Mouse (Mus musculus) forebrain, embryonic 15.5 days (tissue): ENCODE results near the gene Susd3. TPM values are rescaled to one million over a fixed set of nuclear protein-coding genes. Genes with fewer than 3 reads are reported as not detected.

Experiments used
- ATAC-seq: fragments of 200-750 bp; cut with Nextera tagmentation; replicated peaks from 2 replicates; pipeline ENCODE4 v1.8.0; 2017; ENCODE audit warnings: mild to moderate bottlenecking, moderate TSS enrichment, moderate library complexity
- H3K27ac ChIP-seq: fragments of 300-500 bp; sonication (generic); replicated peaks from 2 replicates; pipeline ENCODE4 v1.5.1; 2015; ENCODE audit warnings: mild to moderate bottlenecking, inconsistent platforms
- H3K27me3 ChIP-seq: fragments of 300-500 bp; sonication (generic); 2 replicates; pipeline ENCODE4 v1.6.1; 2015; ENCODE audit warnings: inconsistent platforms
- H3K36me3 ChIP-seq: fragments of 300-500 bp; sonication (generic); 2 replicates; pipeline ENCODE4 v1.6.1; 2015; ENCODE audit warnings: mild to moderate bottlenecking, inconsistent platforms
- H3K4me1 ChIP-seq: fragments of 300-500 bp; sonication (generic); 2 replicates; pipeline ENCODE4 v1.6.1; 2015; ENCODE audit warnings: inconsistent platforms
- H3K4me2 ChIP-seq: fragments of 300-500 bp; sonication (generic); replicated peaks from 2 replicates; pipeline ENCODE4 v1.6.1; 2015; ENCODE audit warnings: mild to moderate bottlenecking, inconsistent platforms
- H3K4me3 ChIP-seq: fragments of 300-500 bp; sonication (generic); 2 replicates; pipeline ENCODE4 v1.5.1; 2015; ENCODE audit warnings: mild to moderate bottlenecking, inconsistent platforms
- H3K9ac ChIP-seq: fragments of 300-500 bp; sonication (generic); replicated peaks from 2 replicates; pipeline ENCODE4 v1.6.1; 2015; ENCODE audit warnings: mild to moderate bottlenecking, inconsistent platforms
- H3K9me3 ChIP-seq: fragments of 300-500 bp; sonication (generic); 2 replicates; pipeline ENCODE4 v1.6.1; 2016; ENCODE audit warnings: inconsistent platforms
- WGBS: fragments of 180-500 bp; shearing (Covaris S2); methylation state at CpG from one replicate; pipeline ENCODE4 v1.1.7; 2015; ENCODE audit warnings: mixed read lengths; 5-methylcytosine and 5-hydroxymethylcytosine counted together
- polyA plus RNA-seq: library from polyadenylated mRNA; unstranded; fragments of >200 nt; fragmentation: Nextera tagmentation; extraction: Ambion mirVana; gene quantifications from 2 replicates; pipeline ENCODE4 v1.2.1, GENCODE M21; 2015

Gene Susd3
- polyA plus RNA-seq, 1 experiment from 2014 or later, result 0.98 TPM

DNA sequence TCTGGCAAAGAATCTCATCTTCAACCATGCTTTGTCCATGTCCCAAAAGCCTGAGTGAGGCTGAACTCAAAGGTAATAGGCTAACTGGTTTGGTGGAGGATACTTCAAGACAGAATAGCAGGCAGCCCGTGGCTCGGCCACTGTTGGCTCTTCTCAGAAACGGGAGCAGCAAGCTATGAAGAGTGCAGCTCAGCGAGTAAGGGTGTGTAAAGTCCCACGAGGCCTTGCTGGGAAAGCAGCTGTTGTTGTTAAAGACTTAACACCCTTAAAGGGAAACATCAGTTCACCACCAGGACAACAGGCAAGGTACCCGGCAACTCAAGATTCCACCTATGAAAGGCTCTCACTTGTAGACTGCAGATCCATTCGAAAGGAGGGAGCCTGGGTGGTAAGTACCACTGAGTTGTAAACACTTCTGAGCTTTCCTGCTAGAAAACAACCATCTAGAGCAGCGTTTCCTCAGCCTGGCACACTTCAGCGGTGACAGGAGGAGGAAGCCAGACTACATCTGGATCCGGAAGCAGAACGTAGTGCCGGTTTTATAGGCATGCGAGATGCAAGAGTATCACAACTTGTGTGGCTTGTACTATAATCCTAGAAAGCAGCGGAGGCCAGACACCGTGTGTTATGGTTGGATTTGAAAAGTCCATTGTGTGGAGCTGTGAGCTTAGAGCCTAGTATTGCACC is 11.7 kb upstream of the Susd3 start:
- Histone ChIP-seq H3K4me2 (no peak overlapping the region), H3K9me3 (no peaks in the 10 kb centered on the region), H3K4me3 (no peak overlapping the region), H3K27ac (no peak overlapping the region), H3K36me3 (no peaks in the 10 kb centered on the region; the same call in 1 of the 2 replicates), H3K27me3 (no peaks in the 10 kb centered on the region), H3K9ac (no peak overlapping the region), H3K4me1 (no peaks in the 10 kb centered on the region)
- WGBS, result 85% methylated on average over 15 of the region's 15 CpGs
- ATAC-seq, result no peak

DNA sequence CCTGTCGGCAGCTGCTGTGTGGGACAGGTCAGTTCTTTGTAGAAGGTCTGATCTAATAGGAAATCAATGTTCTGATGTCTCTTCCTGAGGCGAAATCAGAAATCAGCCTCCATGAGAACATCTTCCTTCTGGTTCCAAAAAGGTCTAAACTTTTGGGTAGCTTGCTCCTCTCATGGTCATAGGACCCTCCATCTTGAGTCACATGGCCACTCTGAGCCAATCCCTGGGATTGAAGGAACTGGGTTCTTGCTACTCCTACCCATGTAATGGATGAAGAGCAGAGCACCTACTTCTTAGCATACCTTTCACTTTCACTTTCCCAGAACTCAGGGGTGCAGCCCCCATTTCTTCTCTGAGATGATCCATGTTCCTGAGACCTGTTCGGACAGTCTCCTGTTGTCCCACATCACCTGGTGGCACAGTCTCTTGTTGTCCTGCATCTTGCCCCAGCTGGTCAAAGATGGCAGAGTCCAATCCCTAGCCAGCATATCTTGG is 9.4 kb upstream of the Susd3 start:
- Histone ChIP-seq H3K27me3 (no peaks in the 10 kb centered on the region), H3K4me3 (no peak overlapping the region), H3K9ac (no peak overlapping the region), H3K27ac (no peak overlapping the region), H3K36me3 (no peaks in the 10 kb centered on the region), H3K9me3 (no peaks in the 10 kb centered on the region), H3K4me2 (no peak overlapping the region), H3K4me1 (no peaks in the 10 kb centered on the region)
- no peak for ATAC-seq
- 86% methylated on average over 3 of the region's 3 CpGs for WGBS

DNA sequence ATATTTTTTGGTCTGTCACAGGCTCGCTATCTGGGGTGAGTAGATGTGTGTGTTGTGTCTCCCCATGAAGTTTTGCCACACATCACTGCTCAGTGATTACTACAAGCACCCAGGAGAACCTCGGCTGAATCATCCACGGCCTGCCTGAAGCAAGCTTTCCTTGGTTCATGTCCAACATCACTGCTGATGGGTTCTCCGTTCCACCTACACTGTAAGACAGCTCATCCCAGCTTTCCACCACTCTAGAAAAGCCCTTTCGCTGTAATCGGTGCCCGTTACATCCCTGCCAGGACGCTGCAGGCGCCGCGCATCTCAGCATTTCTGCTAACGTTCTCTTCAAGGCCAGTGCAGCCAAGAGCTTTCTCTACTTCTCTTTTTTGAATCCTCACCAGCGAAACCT is 4.2 kb upstream of the Susd3 start:
- Histone ChIP-seq H3K9ac (no peak overlapping the region), H3K27me3 (peaks cover 11% of the 10 kb centered on the region), H3K27ac (no peak overlapping the region), H3K4me1 (peaks cover 5% of the 10 kb centered on the region), H3K36me3 (no peaks in the 10 kb centered on the region), H3K4me3 (no peak overlapping the region), H3K4me2 (no peak overlapping the region), H3K9me3 (no peaks in the 10 kb centered on the region)
- no peak for ATAC-seq
- 91% methylated on average over 13 of the region's 13 CpGs for WGBS

DNA sequence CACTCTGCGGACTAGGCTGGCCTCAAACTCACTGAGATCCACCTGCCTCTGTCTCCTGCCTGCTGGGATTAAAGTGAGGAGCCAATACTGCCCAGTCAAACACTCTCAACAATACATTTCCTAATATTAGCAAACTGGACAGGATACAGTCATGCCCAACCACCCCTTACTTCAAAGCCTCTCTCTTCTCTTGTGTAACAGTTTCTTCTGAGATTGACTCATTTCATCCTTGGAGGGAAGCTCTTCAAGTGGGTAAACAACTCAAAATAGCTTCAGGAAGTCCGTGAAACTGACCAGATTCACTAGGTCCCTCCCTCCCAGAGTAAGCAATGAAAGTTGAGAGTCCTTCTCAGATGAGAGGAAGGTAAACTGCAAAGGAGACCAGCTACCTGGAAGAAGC is 3.6 kb upstream of the Susd3 start:
- H3K4me2 ChIP-seq, result no peak overlapping the region
- WGBS, result 78% methylated on average over 2 of the region's 2 CpGs
- ATAC-seq, result no peak
- no peak overlapping the region for H3K4me3 ChIP-seq
- no peaks in the 10 kb centered on the region for H3K9me3 ChIP-seq
- no peak overlapping the region for H3K27ac ChIP-seq
- no peaks in the 10 kb centered on the region for H3K36me3 ChIP-seq
- H3K4me1 ChIP-seq, result peaks cover 8% of the 10 kb centered on the region
- H3K9ac ChIP-seq, result no peak overlapping the region
- H3K27me3 ChIP-seq, result peaks cover 17% of the 10 kb centered on the region

DNA sequence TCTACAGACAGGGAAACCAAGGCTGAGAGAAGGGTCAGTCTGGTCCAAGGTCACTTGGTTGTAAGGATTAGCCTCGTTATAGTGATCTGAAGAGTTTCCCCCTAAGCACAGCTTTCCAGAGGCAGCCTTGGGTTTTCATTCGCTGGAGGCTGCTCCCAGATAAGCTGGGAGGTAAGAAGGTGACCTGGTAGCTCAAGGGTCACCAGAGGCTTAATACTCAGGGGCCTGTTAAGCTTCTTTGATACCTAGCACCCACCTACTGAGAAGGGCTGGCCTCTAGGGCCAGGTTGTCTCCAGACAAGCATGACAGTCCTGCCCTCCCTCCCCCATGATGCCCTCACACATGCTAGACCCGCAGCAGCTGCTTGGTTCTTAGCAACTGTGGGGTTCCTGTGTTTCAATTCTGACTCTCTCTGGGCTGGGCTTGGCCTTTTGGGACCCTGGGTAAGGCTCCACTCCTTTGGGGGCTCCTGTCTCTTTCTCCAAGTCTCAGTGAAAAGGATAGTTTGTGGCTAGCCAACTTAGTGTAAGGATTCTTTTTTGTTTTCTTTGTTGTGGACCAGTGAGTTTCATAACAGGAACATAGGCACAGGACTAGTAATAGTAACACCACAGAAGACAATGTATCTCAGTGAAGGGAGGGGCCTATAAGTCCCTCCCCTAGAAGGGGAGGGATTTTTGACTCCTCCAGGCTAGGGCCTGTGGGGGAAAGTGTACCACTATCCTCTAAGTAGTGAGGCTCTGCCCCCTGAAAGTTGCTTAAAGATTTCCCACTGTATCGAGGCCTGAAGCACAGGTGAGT is 2.4 kb upstream of the Susd3 start:
- Histone ChIP-seq H3K36me3 (no peaks in the 10 kb centered on the region), H3K27ac (no peak overlapping the region), H3K4me1 (peaks cover 8% of the 10 kb centered on the region), H3K9ac (no peak overlapping the region), H3K4me2 (no peak overlapping the region), H3K27me3 (peaks cover 26% of the 10 kb centered on the region), H3K9me3 (no peaks in the 10 kb centered on the region), H3K4me3 (no peak overlapping the region)
- no peak for ATAC-seq
- WGBS, result 26% methylated on average over 4 of the region's 4 CpGs

DNA sequence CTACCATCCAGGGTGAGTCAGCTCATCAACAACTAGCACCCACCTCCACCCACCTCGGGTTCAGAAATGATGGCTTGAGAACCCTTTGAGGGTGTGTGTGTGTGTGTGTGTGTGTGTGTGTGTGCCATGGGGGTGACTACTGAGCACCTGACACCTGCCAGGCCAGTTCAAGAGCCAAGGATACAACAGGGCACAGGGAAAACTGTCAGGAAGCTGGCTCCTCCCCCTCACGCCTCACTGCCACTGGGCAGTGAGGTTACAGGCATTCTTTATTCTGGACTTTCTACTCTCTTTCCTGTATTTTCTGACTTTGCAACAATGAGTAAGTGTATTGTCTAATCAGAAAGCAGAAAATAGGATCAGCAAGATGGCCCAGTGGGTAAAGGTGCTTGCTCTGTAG is 1.1 kb upstream of the Susd3 start:
- ATAC-seq, result no peak
- Histone ChIP-seq H3K4me2 (no peak overlapping the region), H3K9ac (no peak overlapping the region), H3K36me3 (no peaks in the 10 kb centered on the region), H3K4me1 (peaks cover 8% of the 10 kb centered on the region), H3K4me3 (no peak overlapping the region), H3K27me3 (peaks cover 26% of the 10 kb centered on the region), H3K27ac (no peak overlapping the region), H3K9me3 (no peaks in the 10 kb centered on the region)
- 62% methylated on average over 2 of the region's 2 CpGs for WGBS

DNA sequence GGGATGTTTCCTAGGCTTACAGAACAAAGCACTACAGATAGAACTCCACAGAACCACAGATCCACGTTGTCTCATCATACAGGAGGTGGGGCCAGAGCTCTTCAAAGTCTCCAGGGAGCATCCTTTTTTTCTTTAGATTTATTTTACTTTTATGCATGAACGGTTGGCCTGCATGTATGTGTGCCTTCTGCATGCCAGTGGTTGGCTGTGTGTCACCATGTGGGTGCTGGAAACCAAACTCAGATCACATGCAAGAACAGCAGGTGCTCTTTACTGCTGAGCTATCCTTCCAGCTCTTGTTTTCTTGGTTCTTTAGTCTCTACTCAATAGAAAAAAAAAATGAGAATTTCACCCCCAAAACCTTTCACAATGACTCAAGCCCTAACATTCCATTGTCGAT is 417 bp upstream of the Susd3 start:
- no peak for ATAC-seq
- Histone ChIP-seq H3K27me3 (peaks cover 26% of the 10 kb centered on the region), H3K4me2 (no peak overlapping the region), H3K4me3 (no peak overlapping the region), H3K27ac (no peak overlapping the region), H3K36me3 (no peaks in the 10 kb centered on the region), H3K9me3 (no peaks in the 10 kb centered on the region), H3K9ac (no peak overlapping the region), H3K4me1 (peaks cover 8% of the 10 kb centered on the region)
- WGBS, result 68% methylated on average over 3 of the region's 3 CpGs

DNA sequence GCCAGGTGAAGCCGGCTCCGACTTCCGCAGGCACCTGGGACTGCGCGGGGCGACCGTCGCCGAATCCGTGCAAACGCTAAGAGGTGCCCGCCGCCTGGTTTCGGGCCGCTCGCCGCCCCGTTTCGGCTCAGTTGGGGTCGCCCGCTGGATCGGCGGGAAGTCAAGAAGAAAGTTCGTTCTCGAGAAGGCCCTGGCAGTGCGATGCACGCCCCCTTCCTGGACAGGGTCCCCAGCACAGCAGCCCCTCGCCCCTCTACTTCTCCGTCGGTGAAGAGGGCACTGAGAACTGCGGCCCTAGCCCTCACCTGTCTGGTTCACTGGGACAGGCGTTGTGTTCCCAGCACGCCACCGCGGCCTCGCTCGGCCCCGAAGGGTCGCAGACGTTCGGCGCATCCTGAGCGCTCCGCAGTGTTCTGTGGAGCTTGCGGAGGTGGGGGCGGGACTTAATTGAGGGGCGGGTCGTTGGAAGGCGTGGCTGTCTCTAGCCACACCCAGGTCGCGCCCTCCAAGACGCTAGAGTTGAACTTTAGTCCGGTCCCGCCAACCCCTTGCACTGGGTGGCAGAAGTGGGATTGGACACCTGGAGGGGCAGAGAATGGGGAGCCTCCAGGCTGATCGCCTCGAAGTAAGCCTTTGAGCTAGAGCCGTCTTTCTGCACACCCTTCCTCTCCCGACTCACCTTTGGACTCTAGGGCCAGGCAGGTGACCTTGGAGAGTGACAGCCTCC is 603 bp downstream of the Susd3 start:
- Histone ChIP-seq H3K36me3 (no peaks in the 10 kb centered on the region), H3K4me3 (peak overlapping the region; percentile 36), H3K27ac (no peak overlapping the region), H3K9me3 (no peaks in the 10 kb centered on the region), H3K4me1 (peaks cover 8% of the 10 kb centered on the region), H3K4me2 (peak overlapping the region; percentile 50), H3K9ac (no peak overlapping the region), H3K27me3 (peaks cover 26% of the 10 kb centered on the region)
- peak; percentile 38; the same call in 1 of the 2 replicates for ATAC-seq
- WGBS, result 1% methylated on average over 57 of the region's 58 CpGs

DNA sequence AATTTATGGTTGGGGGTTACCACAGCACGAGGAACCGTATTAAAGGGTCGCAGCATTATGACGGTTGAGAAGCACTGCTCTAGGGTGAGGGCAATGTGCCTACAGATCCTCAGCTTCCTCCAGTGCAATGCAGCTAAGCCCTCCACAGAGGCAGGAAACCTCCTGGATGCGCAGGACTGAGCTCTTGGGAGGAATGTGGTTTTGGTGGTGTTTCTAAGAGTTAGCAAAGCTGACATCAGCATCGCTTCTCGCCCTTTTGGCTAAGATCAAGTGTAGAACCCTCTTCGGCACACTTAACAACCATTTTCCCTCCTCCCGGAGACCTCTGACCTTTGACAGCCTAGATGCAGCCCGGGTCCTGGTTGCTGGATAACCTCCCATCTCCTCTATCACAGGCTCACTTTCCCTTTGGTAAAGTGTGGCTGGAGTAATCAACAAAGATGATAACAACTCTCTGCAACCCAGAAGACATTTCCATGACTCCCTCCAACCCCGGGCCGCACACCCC is 1.2 kb downstream of the Susd3 start:
- 42% methylated on average over 12 of the region's 12 CpGs for WGBS
- Histone ChIP-seq H3K27me3 (peaks cover 26% of the 10 kb centered on the region), H3K9me3 (no peaks in the 10 kb centered on the region), H3K4me2 (peak overlapping the region; percentile 50), H3K4me1 (peaks cover 8% of the 10 kb centered on the region), H3K4me3 (peak overlapping the region; percentile 36), H3K36me3 (no peaks in the 10 kb centered on the region), H3K9ac (no peak overlapping the region), H3K27ac (no peak overlapping the region)
- ATAC-seq, result no peak

DNA sequence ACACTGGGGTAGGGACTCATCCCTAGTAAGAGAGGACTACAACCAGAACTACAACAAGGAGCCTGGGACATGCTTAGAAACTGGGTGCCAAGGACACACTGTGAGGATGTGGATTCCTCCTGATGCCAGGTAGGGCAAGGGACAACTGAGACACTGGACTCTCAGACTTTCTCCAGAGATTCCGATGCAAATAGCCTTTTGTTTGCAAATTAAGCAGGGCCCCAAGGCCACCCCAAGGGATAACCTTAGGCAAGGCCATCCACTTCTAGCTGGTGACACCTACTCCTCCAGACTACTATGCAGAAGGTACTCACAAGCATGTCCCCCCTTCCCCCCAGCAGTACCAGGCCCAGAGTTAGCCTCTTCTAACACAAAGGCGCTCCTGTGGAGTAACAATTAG is 1.9 kb downstream of the Susd3 start:
- WGBS, result 72% methylated on average over 2 of the region's 2 CpGs
- Histone ChIP-seq H3K9me3 (no peaks in the 10 kb centered on the region), H3K27ac (no peak overlapping the region), H3K4me3 (no peak overlapping the region), H3K27me3 (peaks cover 26% of the 10 kb centered on the region), H3K4me2 (no peak overlapping the region), H3K9ac (no peak overlapping the region), H3K36me3 (no peaks in the 10 kb centered on the region), H3K4me1 (peaks cover 8% of the 10 kb centered on the region)
- ATAC-seq, result no peak

DNA sequence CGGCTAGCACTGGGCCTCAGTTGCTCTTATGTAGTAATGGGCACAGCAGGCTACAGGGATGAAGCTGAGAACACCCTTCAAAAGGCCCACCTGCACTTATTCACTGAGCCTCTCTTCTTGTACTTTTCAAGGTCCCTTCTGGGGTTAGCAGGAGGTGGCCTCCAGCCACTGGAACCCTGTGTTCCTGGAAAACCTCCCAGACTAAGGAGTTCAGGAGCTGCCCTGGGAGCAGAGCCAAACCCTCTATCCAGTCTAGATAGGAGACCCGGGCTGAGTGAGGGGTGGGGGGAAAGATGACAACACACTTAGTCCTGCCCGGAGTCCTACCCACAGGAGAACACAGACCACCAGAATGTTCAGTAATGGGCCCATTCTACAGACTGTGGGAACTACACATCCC is 2.5 kb downstream of the Susd3 start:
- Histone ChIP-seq H3K9ac (no peak overlapping the region), H3K36me3 (no peaks in the 10 kb centered on the region), H3K4me1 (peaks cover 8% of the 10 kb centered on the region), H3K4me3 (no peak overlapping the region), H3K4me2 (no peak overlapping the region), H3K27ac (no peak overlapping the region), H3K9me3 (no peaks in the 10 kb centered on the region), H3K27me3 (peaks cover 26% of the 10 kb centered on the region)
- ATAC-seq, result no peak
- 70% methylated on average over 3 of the region's 3 CpGs for WGBS

DNA sequence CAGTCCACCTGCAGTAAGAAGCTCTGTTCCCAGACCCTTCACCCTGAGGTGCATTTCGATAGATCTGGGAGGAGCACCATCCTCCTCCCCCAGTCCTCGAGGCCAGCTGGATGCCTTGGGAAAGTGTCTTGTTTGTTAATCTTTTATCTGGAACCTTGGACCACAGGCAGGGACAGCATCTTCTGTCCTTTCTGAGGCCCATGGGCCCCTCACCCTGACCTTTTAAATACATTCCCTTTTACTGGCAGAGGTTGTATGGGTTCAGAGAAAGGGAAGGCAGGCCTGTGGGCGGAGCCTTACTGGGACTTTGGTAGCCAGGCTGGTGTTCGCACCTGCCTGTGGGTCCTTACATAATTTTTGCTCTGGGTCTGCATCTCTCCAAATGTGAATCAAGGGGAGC is 3.3 kb downstream of the Susd3 start:
- Histone ChIP-seq H3K4me2 (no peak overlapping the region), H3K36me3 (no peaks in the 10 kb centered on the region), H3K4me1 (peaks cover 8% of the 10 kb centered on the region), H3K4me3 (no peak overlapping the region), H3K9ac (no peak overlapping the region), H3K27ac (no peak overlapping the region), H3K9me3 (no peaks in the 10 kb centered on the region), H3K27me3 (peaks cover 26% of the 10 kb centered on the region)
- ATAC-seq, result no peak
- 57% methylated on average over 4 of the region's 4 CpGs for WGBS
